Mouse (Mus musculus) heart, embryonic 12.5 days (tissue): ENCODE data around the gene Olfr1368. TPM values are rescaled to one million over a fixed set of nuclear protein-coding genes. Genes with fewer than 3 reads are reported as not detected.
"Not testable (repeated sequence)": the region's sequence is repeated elsewhere in the genome, so short reads cannot be mapped to it uniquely, and the experiment has no call there.

ENCODE experiments used
- ATAC-seq: fragments of 200-750 bp; cut with Nextera tagmentation; 2 replicates; pipeline ENCODE4 v1.8.0; 2017; ENCODE audit warnings: moderate TSS enrichment, moderate library complexity; ENCODE audit not compliant: insufficient number of reproducible peaks, low FRiP score
- H3K27ac ChIP-seq: fragments of 300-500 bp; sonication (generic); 2 replicates; pipeline ENCODE4 v1.5.1; 2016; ENCODE audit warnings: mild to moderate bottlenecking, moderate library complexity; ENCODE audit not compliant: poor library complexity, severe bottlenecking
- H3K27me3 ChIP-seq: fragments of 300-500 bp; sonication (generic); replicated peaks from 2 replicates; pipeline ENCODE4 v1.6.1; 2016; ENCODE audit warnings: mild to moderate bottlenecking, moderate library complexity
- H3K36me3 ChIP-seq: fragments of 300-500 bp; sonication (generic); 2 replicates; pipeline ENCODE4 v1.6.1; 2016; ENCODE audit warnings: mild to moderate bottlenecking, moderate library complexity
- H3K4me1 ChIP-seq: fragments of 300-500 bp; sonication (generic); replicated peaks from 2 replicates; pipeline ENCODE4 v1.6.1; 2016; ENCODE audit warnings: mild to moderate bottlenecking
- H3K4me2 ChIP-seq: fragments of 300-500 bp; sonication (generic); 2 replicates; pipeline ENCODE4 v1.6.1; 2016; ENCODE audit warnings: mild to moderate bottlenecking, moderate library complexity
- H3K4me3 ChIP-seq: fragments of 300-500 bp; sonication (generic); 2 replicates; pipeline ENCODE4 v1.5.1; 2016; ENCODE audit warnings: mild to moderate bottlenecking
- H3K9ac ChIP-seq: fragments of 300-500 bp; sonication (generic); 2 replicates; pipeline ENCODE4 v1.6.1; 2016; ENCODE audit warnings: mild to moderate bottlenecking, moderate library complexity
- H3K9me3 ChIP-seq: fragments of 300-500 bp; sonication (generic); replicated peaks from 2 replicates; pipeline ENCODE4 v1.6.1; 2016; ENCODE audit warnings: mild to moderate bottlenecking, moderate library complexity
- WGBS: fragments of 180-500 bp; shearing (Covaris S2); methylation state at CpG from one replicate; pipeline ENCODE4 v1.1.7; 2016; 5-methylcytosine and 5-hydroxymethylcytosine counted together
- polyA plus RNA-seq: library from polyadenylated mRNA; unstranded; fragments of >200 nt; fragmentation: Nextera tagmentation; extraction: Ambion mirVana; gene quantifications from 2 replicates; pipeline ENCODE4 v1.2.1, GENCODE M21; 2016

Olfr1368 gene
- polyA plus RNA-seq, 1 experiment from 2014 or later = not detected

DNA sequence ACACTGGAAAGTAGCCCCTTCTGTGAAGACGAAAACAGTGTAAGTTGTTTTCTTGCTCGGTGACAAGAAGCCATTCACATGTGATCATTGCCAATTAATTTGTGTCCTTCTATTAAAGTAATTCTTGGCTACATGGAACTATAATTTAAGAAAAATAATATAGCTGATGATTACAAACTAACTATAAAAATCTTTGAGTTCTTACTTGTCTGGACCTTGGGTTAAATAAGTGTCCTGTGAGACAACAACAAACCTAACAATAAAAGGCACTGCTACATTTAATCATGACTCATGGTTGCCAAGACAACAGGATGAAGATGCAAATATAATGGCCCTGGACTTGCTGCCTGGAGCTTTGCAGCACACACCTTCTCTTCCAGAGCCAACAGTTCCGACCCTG, 16.3 kb downstream of the Olfr1368 start, which contains the start of gene Olfr263:
TSS of gene Olfr263 (plus strand) at position 301 of the 400 bp plus-strand sequence.
- not testable (repeated sequence) for H3K27me3 ChIP-seq, H3K9ac ChIP-seq, ATAC-seq, H3K36me3 ChIP-seq, H3K4me1 ChIP-seq, H3K27ac ChIP-seq, H3K9me3 ChIP-seq, H3K4me2 ChIP-seq, H3K4me3 ChIP-seq
- WGBS = 76% methylated on average over 3 of the region's 3 CpGs

DNA sequence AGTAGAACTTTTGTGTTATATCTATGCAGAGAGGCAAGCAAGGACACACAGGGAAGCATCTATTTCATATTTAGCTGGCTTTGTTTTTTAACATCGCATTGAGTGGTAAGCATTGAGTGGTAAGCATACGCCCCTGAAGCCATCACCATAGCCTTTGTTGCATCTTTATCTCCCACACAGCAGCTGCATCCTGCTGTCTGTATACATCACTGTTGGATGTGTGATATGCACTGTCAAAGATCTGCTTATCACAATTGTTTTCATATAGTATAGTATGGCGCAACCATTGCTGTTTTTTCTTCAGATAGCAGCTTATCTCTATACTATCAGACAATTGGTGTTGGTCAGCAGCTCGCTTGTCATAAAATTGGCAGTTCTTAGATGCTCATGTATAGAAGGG, 31.5 kb downstream of the Olfr1368 start:
- Histone ChIP-seq H3K36me3 (no peaks in the 10 kb centered on the region), H3K4me1 (no peaks in the 10 kb centered on the region), H3K27me3 (no peaks in the 10 kb centered on the region), H3K4me3 (no peak overlapping the region), H3K9ac (no peak overlapping the region), H3K27ac (no peak overlapping the region), H3K9me3 (no peaks in the 10 kb centered on the region), H3K4me2 (no peak overlapping the region)
- no peak for ATAC-seq
- 50% methylated on average over 4 of the region's 4 CpGs for WGBS

DNA sequence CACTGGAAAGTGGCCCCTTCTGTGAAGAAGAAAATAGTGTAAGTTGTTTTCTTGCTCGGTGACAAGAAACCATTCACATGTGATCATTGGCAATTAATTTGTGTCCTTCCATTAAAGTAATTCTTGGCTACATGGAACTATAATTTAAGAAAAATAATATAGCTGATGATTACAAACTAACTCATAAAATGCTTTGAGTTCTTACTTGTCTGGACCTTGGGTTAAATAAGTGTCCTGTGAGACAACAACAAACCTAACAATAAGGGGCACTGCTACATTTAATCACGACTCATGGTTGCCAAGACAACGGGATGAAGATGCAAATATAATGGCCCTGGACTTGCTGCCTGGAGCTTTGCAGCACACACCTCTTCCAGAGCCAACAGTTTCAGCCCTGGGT, 34.5 kb downstream of the Olfr1368 start, which contains the start of gene Olfr1369-ps1:
TSS of gene Olfr1369-ps1 (plus strand) at position 301 of the 400 bp plus-strand sequence.
- H3K4me3 ChIP-seq, H3K27ac ChIP-seq, ATAC-seq, H3K27me3 ChIP-seq, H3K9me3 ChIP-seq, H3K4me1 ChIP-seq, H3K9ac ChIP-seq, H3K36me3 ChIP-seq, H3K4me2 ChIP-seq: not testable (repeated sequence)
- WGBS = 76% methylated on average over 3 of the region's 3 CpGs

DNA sequence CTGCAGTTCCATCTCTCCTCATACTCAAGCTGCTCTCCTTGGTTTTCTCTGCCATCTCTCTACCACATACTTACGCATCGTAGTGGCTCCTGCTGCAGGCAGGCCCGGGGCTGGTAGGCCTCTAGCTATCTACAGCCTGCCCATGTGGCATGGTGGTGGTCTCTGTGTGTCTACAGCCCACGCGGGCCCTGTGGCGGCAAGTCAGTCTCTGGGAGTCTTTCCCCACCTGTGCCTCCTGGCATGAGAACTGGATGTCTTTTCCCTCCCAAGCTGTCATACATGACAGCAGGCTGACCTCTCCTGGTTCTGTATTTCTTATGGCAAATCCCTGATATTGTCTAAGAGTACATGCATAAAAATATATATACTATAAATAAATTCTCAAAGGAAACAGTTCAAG, 35.2 kb downstream of the Olfr1368 start:
- Histone ChIP-seq H3K4me3 (no peak overlapping the region), H3K36me3 (no peaks in the 10 kb centered on the region), H3K4me2 (no peak overlapping the region), H3K27me3 (no peaks in the 10 kb centered on the region), H3K9ac (no peak overlapping the region), H3K27ac (no peak overlapping the region), H3K4me1 (no peaks in the 10 kb centered on the region), H3K9me3 (no peaks in the 10 kb centered on the region)
- 91% methylated on average over 6 of the region's 6 CpGs for WGBS
- ATAC-seq = no peak

DNA sequence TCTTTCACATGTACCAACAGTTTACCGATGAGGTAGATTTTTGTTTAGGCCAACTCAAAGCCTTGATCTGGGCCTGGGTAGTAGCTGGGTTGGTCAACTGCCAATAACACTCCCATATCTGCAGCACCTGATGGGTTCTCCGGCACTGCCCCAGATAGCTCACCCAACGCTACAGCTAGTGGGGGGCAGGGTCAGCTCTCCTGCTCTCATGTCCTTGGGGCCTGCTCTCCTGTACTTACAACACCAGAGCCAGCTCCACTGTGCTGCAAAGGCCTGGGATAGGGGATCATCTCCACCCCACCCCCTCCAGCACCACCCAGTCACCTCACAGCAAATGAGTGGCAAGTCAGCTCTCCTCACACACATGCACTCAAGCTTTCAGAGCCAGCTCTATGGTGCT, 35.9 kb downstream of the Olfr1368 start:
- no peak overlapping the region for H3K4me2 ChIP-seq
- H3K9ac ChIP-seq = no peak overlapping the region
- no peak for ATAC-seq
- H3K36me3 ChIP-seq = no peaks in the 10 kb centered on the region
- no peak overlapping the region for H3K27ac ChIP-seq
- no peaks in the 10 kb centered on the region for H3K4me1 ChIP-seq
- H3K4me3 ChIP-seq = no peak overlapping the region
- no peaks in the 10 kb centered on the region for H3K27me3 ChIP-seq
- WGBS = 74% methylated on average over 3 of the region's 3 CpGs
- H3K9me3 ChIP-seq = no peaks in the 10 kb centered on the region

Other genes starting within 250 kb of the Olfr1368 start
- gene Olfr1370, start 70.9 kb downstream of the Olfr1368 start, polyA plus RNA-seq = not detected in 2 replicates
- not detected in 2 replicates for gene Olfr1369-ps1, start 34.4 kb downstream of the Olfr1368 start, polyA plus RNA-seq
- not detected in 2 replicates for gene Olfr263, start 16.2 kb downstream of the Olfr1368 start, polyA plus RNA-seq
- 98.2 and 103 TPM in 2 replicates for gene Trim27, start 33.6 kb upstream of the Olfr1368 start, polyA plus RNA-seq
- gene Gpx5, start 146.9 kb upstream of the Olfr1368 start, polyA plus RNA-seq = not detected in 2 replicates
- not detected in 2 replicates for gene Gpx6, start 166.3 kb upstream of the Olfr1368 start, polyA plus RNA-seq
- not detected in 2 replicates for gene Olfr1367, start 201.0 kb upstream of the Olfr1368 start, polyA plus RNA-seq
- 8.8 and 9.9 TPM in 2 replicates for gene Zscan12, start 217.0 kb upstream of the Olfr1368 start, polyA plus RNA-seq